Mouse (Mus musculus) ES-E14 (cell line): ENCODE results near the gene Ccdc137. TPM values are rescaled to one million over a fixed set of nuclear protein-coding genes. Genes with fewer than 3 reads are reported as not detected.
A peak's percentile ranks its signal among the peaks of the same experiment; 100 is the strongest.
"Not testable (repeated sequence)": the region's sequence is repeated elsewhere in the genome, so short reads cannot be mapped to it uniquely, and the experiment has no call there.

Experiments used
- DNase-seq: peaks from one replicate; pipeline ENCODE4 v3.0.0-alpha.2; 2013; ENCODE audit warnings: low read depth, low spot score
- H3K27ac ChIP-seq: 2 replicates; pipeline ENCODE4 v1.5.1; 2012; ENCODE audit warnings: low read depth, mild to moderate bottlenecking, low read length, moderate library complexity, mixed read lengths; ENCODE audit not compliant: poor library complexity, insufficient read depth, severe bottlenecking
- H3K36me3 ChIP-seq: 2 replicates; pipeline ENCODE4 v1.6.1; 2012; ENCODE audit warnings: mild to moderate bottlenecking, low read length, moderate library complexity, mixed read lengths; ENCODE audit not compliant: control insufficient read depth, poor library complexity, insufficient read depth, severe bottlenecking
- H3K4me1 ChIP-seq, 2 experiments: fragments of 150-350 bp in 1 of 2; sonication (generic) in 1 of 2; 2 replicates each; pipeline ENCODE4 v1.6.1; 2012; ENCODE audit warnings: low read length in 2 of 2, mild to moderate bottlenecking in 1 of 2, mixed read lengths in 1 of 2; ENCODE audit not compliant: control insufficient read depth in 2 of 2, insufficient read depth in 2 of 2, poor library complexity in 1 of 2
- H3K4me3 ChIP-seq, 2 experiments: fragments of 150-350 bp in 1 of 2; sonication (generic) in 1 of 2; 2 replicates each; pipeline ENCODE4 v1.5.1; 2012; ENCODE audit warnings: low read length in 2 of 2, low read depth in 1 of 2, mild to moderate bottlenecking in 1 of 2, mixed read lengths in 1 of 2; ENCODE audit not compliant: insufficient read depth in 1 of 2, poor library complexity in 1 of 2, severe bottlenecking in 1 of 2
- H3K9ac ChIP-seq: 2 replicates; pipeline ENCODE4 v1.6.1; 2012; ENCODE audit warnings: low read depth, mild to moderate bottlenecking, low read length, mixed read lengths; ENCODE audit not compliant: poor library complexity, insufficient read depth, severe bottlenecking
- H3K9me3 ChIP-seq: fragments of 150-350 bp; sonication (generic); 2 replicates; pipeline ENCODE4 v1.6.1; 2012; ENCODE audit warnings: low read depth, mild to moderate bottlenecking, low read length; ENCODE audit not compliant: control insufficient read depth, insufficient read depth
- CHD2 ChIP-seq: IDR thresholded peaks from 2 replicates; pipeline ENCODE4 v1.6.1; 2014; ENCODE audit warnings: mild to moderate bottlenecking, low read depth, low read length, inconsistent platforms
- HCFC1 ChIP-seq: IDR thresholded peaks from 2 replicates; pipeline ENCODE4 v1.6.1; 2012; ENCODE audit warnings: low read length, inconsistent platforms, borderline replicate concordance; ENCODE audit not compliant: insufficient read depth
- MAFK ChIP-seq: IDR thresholded peaks from 2 replicates; pipeline ENCODE4 v1.6.1; 2014; ENCODE audit warnings: mild to moderate bottlenecking, low read depth, low read length, inconsistent platforms; ENCODE audit not compliant: insufficient read depth
- ZC3H11A ChIP-seq: IDR thresholded peaks from 2 replicates; pipeline ENCODE4 v1.6.1; 2012; ENCODE audit warnings: low read depth, mild to moderate bottlenecking, inconsistent platforms, low read length, borderline replicate concordance
- ZNF384 ChIP-seq: IDR thresholded peaks from 2 replicates; pipeline ENCODE4 v1.6.1; 2012; ENCODE audit warnings: low read depth, low read length, inconsistent platforms
- in situ Hi-C, 2 experiments: fragments of 600-800 bp; cut with MboI; formaldehyde crosslinking; loops; one replicate each; pipeline ENCODE4 v1.15.1; 2025; ENCODE audit warnings: low sequenced_read_pairs in 2 of 2, inconsistent platforms in 1 of 2; ENCODE audit not compliant: unreplicated experiment in 2 of 2
- total RNA-seq: library from RNA; depleted of rRNA; stranded (reverse); fragments of 300-350 nt; gene quantifications from 2 replicates; pipeline ENCODE4 v1.2.3, GENCODE M21; 2012; rRNA removed

Ccdc137 gene
- total RNA-seq: 24.6 and 27.4 TPM in 2 replicates

DNA sequence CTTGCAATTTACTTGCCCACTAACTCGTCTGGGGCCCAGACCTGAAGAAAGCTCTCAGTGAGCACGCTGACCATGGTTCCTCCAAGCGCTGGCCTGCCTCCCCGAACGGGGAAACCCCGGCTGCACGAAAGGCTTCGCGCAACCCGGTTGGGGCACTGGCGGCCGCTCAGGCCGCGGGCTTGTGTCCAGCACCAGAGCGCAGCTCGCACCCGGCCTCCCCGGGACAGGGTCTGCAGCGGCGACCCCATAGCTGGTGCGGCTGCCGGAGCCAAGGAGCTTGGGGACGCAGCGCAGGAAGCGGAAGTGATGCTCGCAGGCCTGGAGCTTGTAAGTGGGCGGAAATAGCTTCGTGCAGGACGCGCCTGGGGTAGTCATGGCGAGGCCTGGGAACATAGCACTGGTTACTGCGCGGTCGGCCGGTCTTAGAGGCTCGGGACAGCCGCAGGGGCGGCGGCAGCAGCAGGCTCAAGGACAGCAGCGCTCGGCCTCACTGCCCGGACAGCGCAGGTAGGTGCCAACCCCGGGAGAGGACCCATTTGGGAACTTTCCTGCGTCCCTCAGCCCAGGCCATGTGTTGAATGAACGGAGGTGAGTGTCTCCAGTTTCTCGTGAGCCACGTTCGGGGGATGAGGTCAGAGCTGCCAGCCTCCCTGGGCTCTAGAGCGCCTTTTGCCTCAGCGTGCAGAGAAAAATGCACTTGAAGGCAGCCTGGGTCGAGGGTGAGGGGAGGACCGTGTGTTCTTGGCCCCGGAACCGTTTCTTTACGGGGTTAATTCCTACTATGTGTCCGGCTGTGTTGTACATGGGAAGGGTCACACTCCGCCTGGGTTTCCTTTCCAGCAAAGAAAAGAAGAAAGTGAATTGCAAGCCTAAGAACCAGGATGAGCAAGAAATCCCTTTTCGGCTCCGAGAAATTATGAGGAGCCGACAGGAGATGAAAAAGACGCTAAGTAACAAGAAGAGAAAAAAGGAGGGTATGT, at the start of gene Ccdc137, which contains the start of gene Oxld1:
Ccdc137 (plus strand) TSS at position 344 of the 980 bp plus-strand sequence.
Oxld1 (minus strand) TSS at position 297 of the 980 bp plus-strand sequence.
- in situ Hi-C loops: no loop called here
- Histone ChIP-seq H3K36me3 (peaks cover 28% of the 10 kb centered on the region), H3K27ac (no peak within 1 kb of the TSS), H3K4me3 (peak within 1 kb of the TSS; percentile 84 to 96), H3K9me3 (no peaks in the 10 kb centered on the region), H3K4me1 (no peaks in the 10 kb centered on the region; a peak in 1 of 4 replicates), H3K9ac (peak within 1 kb of the TSS; percentile 82)
- TF ChIP-seq HCFC1 (peak; percentile 69; the same call in 1 of the 2 replicates), ZNF384 (no peak)
- peak; percentile 45 for DNase-seq

GRCm38 (mm10) chr11:120413621-120414020, 44.3 kb upstream of the Ccdc137 start:
- Histone ChIP-seq H3K36me3 (peaks cover 52% of the 10 kb centered on the region), H3K27ac (peak overlapping the region; percentile 50; the same call in 1 of the 2 replicates)
- H3K4me3 ChIP-seq, in situ Hi-C loops, H3K4me1 ChIP-seq, DNase-seq, H3K9me3 ChIP-seq, H3K9ac ChIP-seq: not testable (repeated sequence)
- TF ChIP-seq ZNF384: peak; percentile 74

DNA sequence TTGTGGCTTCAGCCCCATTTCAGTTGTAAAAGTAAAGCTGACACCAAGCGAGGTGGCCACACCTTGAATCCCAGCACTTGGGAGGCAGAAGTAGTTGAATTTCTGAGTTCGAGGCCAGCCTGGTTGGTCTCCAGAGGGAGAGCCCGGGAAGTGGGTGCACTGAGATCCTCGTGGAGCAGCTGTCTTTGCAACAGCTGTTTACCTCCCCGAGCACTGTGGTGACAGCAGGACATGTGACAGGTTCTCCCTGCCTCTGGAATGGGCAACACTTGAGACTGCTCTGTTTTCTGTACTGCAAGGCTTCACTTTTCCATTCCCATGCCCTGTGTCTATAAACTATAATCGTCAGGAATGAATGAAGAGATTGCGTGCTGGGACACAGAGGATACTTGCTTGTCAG, 40.1 kb upstream of the Ccdc137 start:
- Histone ChIP-seq H3K36me3 (peaks cover 44% of the 10 kb centered on the region), H3K9ac (no peak overlapping the region), H3K4me1 (no peaks in the 10 kb centered on the region), H3K9me3 (no peaks in the 10 kb centered on the region), H3K4me3 (no peak overlapping the region), H3K27ac (no peak overlapping the region)
- no peak for TF ChIP-seq ZC3H11A
- TF ChIP-seq ZNF384: no peak
- TF ChIP-seq CHD2: no peak
- no peak for TF ChIP-seq MAFK
- no peak for DNase-seq
- in situ Hi-C loops: no loop called here

GRCm38 (mm10) chr11:120418592-120418991, 39.3 kb upstream of the Ccdc137 start:
- no peak for DNase-seq
- no peaks in the 10 kb centered on the region for H3K9me3 ChIP-seq
- H3K4me1 ChIP-seq: no peaks in the 10 kb centered on the region
- in situ Hi-C loops: no loop called here
- no peak overlapping the region for H3K9ac ChIP-seq
- peaks cover 39% of the 10 kb centered on the region for H3K36me3 ChIP-seq
- TF ChIP-seq CHD2 (no peak), ZC3H11A (no peak), ZNF384 (no peak), HCFC1 (no peak), MAFK (no peak)
- no peak overlapping the region for H3K27ac ChIP-seq
- H3K4me3 ChIP-seq: no peak overlapping the region
